Mouse (Mus musculus): ENCODE results near the gene Galnt9. TPM values are rescaled to one million over a fixed set of nuclear protein-coding genes. Genes with fewer than 3 reads are reported as not detected.

The Galnt9 gene
- total RNA-seq, 1 experiment: 0.40 TPM

DNA sequence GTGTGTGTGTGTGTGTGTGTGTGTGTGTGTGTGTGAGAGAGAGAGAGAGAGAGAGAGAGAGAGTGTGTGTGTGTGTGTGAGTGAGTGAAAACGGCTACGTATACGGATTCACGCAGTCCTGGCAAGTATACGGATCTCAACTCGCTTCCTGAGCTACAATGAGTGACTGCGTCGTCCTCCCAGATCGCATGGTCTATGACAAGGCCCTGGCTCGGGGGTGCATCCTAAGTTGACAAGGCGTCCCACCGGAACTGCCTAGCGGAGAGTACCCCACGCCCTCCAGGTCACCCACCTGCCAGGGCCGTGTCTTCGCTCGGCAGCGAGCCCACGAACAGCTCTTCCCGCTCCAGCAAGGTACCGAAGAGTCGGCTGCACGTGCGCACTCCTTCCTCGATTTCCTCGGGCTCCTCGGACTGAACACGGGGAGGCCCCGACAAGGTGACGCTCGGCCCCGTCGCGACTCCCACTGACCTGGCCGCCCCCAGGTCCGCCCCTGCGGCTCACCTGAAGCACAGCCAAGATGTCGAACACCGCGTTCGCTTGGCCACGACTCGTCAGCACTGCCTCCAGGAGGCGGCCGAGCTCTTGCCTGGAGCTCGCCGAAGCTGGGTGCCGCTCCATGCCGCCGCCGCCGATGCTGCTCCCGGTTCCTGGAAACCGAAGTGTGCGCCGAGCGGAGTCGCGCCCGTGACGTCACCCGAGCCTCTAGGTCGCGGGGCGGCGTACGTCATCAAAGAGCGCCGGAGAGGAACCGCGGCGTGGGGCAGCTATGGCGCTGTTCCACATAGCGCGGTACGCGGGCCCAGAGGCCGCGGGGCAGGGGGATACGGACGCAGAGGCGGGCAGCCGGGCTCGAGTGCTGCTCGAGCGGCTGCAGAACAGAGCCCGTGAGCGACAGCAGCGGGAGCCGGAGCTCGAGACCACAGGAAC lies 108.8 kb downstream of the Galnt9 start, which contains the start of the genes Noc4l and Ddx51:
Noc4l (minus strand) TSS at position 699 of the 930 bp plus-strand sequence.
Ddx51 (plus strand) TSS at position 733 of the 930 bp plus-strand sequence.
- H3K27ac ChIP-seq (ENCODE audit: insufficient read depth, low read depth, low read length, poor library complexity, severe bottlenecking): no peak within 1 kb of the TSS
- TF ChIP-seq CHD2 (IDR thresholded peaks at IDR 0.05; ENCODE audit: low read depth, low read length) (no peak), ZNF384 (IDR thresholded peaks at IDR 0.05; ENCODE audit: low read depth, low read length) (no peak), ZC3H11A (IDR thresholded peaks at IDR 0.05; ENCODE audit: borderline replicate concordance, low read depth, low read length) (peak; percentile 20; the same call in 1 of the 2 replicates), MAFK (IDR thresholded peaks at IDR 0.05; ENCODE audit: insufficient read depth, low read depth, low read length) (no peak), HCFC1 (IDR thresholded peaks at IDR 0.05; ENCODE audit: borderline replicate concordance, insufficient read depth, low read length) (peak; percentile 86)
- peaks cover 70% of the 10 kb centered on the region for H3K36me3 ChIP-seq (ENCODE audit: control insufficient read depth, insufficient read depth, low read length, poor library complexity, severe bottlenecking)
- DNase-seq (ENCODE audit: low read depth, low spot score): peak; percentile 94
- H3K9me3 ChIP-seq (ENCODE audit: control insufficient read depth, insufficient read depth, low read depth, low read length): no peaks in the 10 kb centered on the region
- in situ Hi-C loops (cut with MboI; ENCODE audit: low sequenced_read_pairs in 2 of 2, unreplicated experiment in 2 of 2): no loop called here
- H3K4me3 ChIP-seq (ENCODE audit: insufficient read depth in 1 of 2, low read depth in 1 of 2, low read length in 2 of 2, poor library complexity in 1 of 2, severe bottlenecking in 1 of 2): peak within 1 kb of the TSS; percentile 87 to 93
- peaks cover 4 to 5% of the 10 kb centered on the region in 2 experiments; a peak in 2 of 4 replicates for H3K4me1 ChIP-seq (ENCODE audit: control insufficient read depth in 2 of 2, insufficient read depth in 2 of 2, low read length in 2 of 2, poor library complexity in 1 of 2)
- peak within 1 kb of the TSS; percentile 91 for H3K9ac ChIP-seq (ENCODE audit: insufficient read depth, low read depth, low read length, poor library complexity, severe bottlenecking)

DNA sequence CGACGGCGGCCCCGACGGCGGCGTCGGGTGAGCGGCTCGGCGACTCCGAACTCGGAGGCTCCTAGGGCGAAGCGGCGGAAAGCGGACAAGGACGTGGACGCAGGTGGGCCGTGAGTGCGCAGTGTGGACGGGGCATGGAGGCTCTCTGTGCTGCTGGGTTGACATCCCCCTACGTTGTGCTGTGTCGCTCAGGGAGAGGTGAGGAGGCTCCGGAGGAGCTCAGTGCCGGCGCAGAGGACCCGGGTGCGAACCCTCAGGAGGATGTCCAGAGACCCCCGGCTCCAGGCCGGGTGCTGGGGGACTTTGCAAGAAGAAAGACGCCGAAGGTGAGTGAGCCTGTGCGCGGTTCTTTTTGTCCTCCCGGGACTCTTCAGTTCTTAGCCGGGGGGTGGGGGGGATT lies 109.5 kb downstream of the Galnt9 start:
- Histone ChIP-seq H3K9ac (ENCODE audit: insufficient read depth, low read depth, low read length, poor library complexity, severe bottlenecking) (peak overlapping the region; percentile 84), H3K27ac (ENCODE audit: insufficient read depth, low read depth, low read length, poor library complexity, severe bottlenecking) (no peak overlapping the region), H3K9me3 (ENCODE audit: control insufficient read depth, insufficient read depth, low read depth, low read length) (no peaks in the 10 kb centered on the region), H3K4me1 (ENCODE audit: control insufficient read depth in 2 of 2, insufficient read depth in 2 of 2, low read length in 2 of 2, poor library complexity in 1 of 2) (peaks cover 4 to 5% of the 10 kb centered on the region in 2 experiments; a peak in 2 of 4 replicates), H3K4me3 (ENCODE audit: insufficient read depth in 1 of 2, low read depth in 1 of 2, low read length in 2 of 2, poor library complexity in 1 of 2, severe bottlenecking in 1 of 2) (peak overlapping the region; percentile 87 to 93), H3K36me3 (ENCODE audit: control insufficient read depth, insufficient read depth, low read length, poor library complexity, severe bottlenecking) (peaks cover 70% of the 10 kb centered on the region)
- no peak for TF ChIP-seq ZC3H11A (IDR thresholded peaks at IDR 0.05; ENCODE audit: borderline replicate concordance, low read depth, low read length)
- no peak for TF ChIP-seq HCFC1 (IDR thresholded peaks at IDR 0.05; ENCODE audit: borderline replicate concordance, insufficient read depth, low read length)
- TF ChIP-seq MAFK (IDR thresholded peaks at IDR 0.05; ENCODE audit: insufficient read depth, low read depth, low read length): no peak
- TF ChIP-seq ZNF384 (IDR thresholded peaks at IDR 0.05; ENCODE audit: low read depth, low read length): no peak
- no peak for TF ChIP-seq CHD2 (IDR thresholded peaks at IDR 0.05; ENCODE audit: low read depth, low read length)
- DNase-seq (ENCODE audit: low read depth, low spot score): no peak
- in situ Hi-C loops (cut with MboI; ENCODE audit: low sequenced_read_pairs in 2 of 2, unreplicated experiment in 2 of 2): no loop called here

- Histone ChIP-seq H3K27ac (ENCODE audit: insufficient read depth, low read depth, low read length, poor library complexity, severe bottlenecking) (no peak overlapping the region), H3K4me1 (ENCODE audit: control insufficient read depth in 2 of 2, insufficient read depth in 2 of 2, low read length in 2 of 2, poor library complexity in 1 of 2) (no peaks in the 10 kb centered on the region), H3K9me3 (ENCODE audit: control insufficient read depth, insufficient read depth, low read depth, low read length) (no peaks in the 10 kb centered on the region), H3K4me3 (ENCODE audit: insufficient read depth in 1 of 2, low read depth in 1 of 2, low read length in 2 of 2, poor library complexity in 1 of 2, severe bottlenecking in 1 of 2) (no peak overlapping the region), H3K36me3 (ENCODE audit: control insufficient read depth, insufficient read depth, low read length, poor library complexity, severe bottlenecking) (peaks cover 49% of the 10 kb centered on the region), H3K9ac (ENCODE audit: insufficient read depth, low read depth, low read length, poor library complexity, severe bottlenecking) (no peak overlapping the region)
- no peak for DNase-seq (ENCODE audit: low read depth, low spot score)
- in situ Hi-C loops (cut with MboI; ENCODE audit: low sequenced_read_pairs in 2 of 2, unreplicated experiment in 2 of 2): no loop called here
- TF ChIP-seq HCFC1 (IDR thresholded peaks at IDR 0.05; ENCODE audit: borderline replicate concordance, insufficient read depth, low read length) (no peak), MAFK (IDR thresholded peaks at IDR 0.05; ENCODE audit: insufficient read depth, low read depth, low read length) (no peak), ZC3H11A (IDR thresholded peaks at IDR 0.05; ENCODE audit: borderline replicate concordance, low read depth, low read length) (no peak)
Observed at GRCm38 (mm10) chr5:110659682-110660081, 115.5 kb downstream of the Galnt9 start.

GRCm38 (mm10) chr5:110664041-110664440 lies 119.9 kb downstream of the Galnt9 start:
- DNase-seq (ENCODE audit: low read depth, low spot score): no peak
- Histone ChIP-seq H3K9me3 (ENCODE audit: control insufficient read depth, insufficient read depth, low read depth, low read length) (no peaks in the 10 kb centered on the region), H3K9ac (ENCODE audit: insufficient read depth, low read depth, low read length, poor library complexity, severe bottlenecking) (no peak overlapping the region), H3K4me1 (ENCODE audit: control insufficient read depth in 2 of 2, insufficient read depth in 2 of 2, low read length in 2 of 2, poor library complexity in 1 of 2) (no peaks in the 10 kb centered on the region; a peak in 1 of 4 replicates), H3K27ac (ENCODE audit: insufficient read depth, low read depth, low read length, poor library complexity, severe bottlenecking) (no peak overlapping the region), H3K36me3 (ENCODE audit: control insufficient read depth, insufficient read depth, low read length, poor library complexity, severe bottlenecking) (peaks cover 38% of the 10 kb centered on the region), H3K4me3 (ENCODE audit: insufficient read depth in 1 of 2, low read depth in 1 of 2, low read length in 2 of 2, poor library complexity in 1 of 2, severe bottlenecking in 1 of 2) (no peak overlapping the region)
- in situ Hi-C loops (cut with MboI; ENCODE audit: low sequenced_read_pairs in 2 of 2, unreplicated experiment in 2 of 2): no loop called here
- TF ChIP-seq ZC3H11A (IDR thresholded peaks at IDR 0.05; ENCODE audit: borderline replicate concordance, low read depth, low read length): no peak
- no peak for TF ChIP-seq ZNF384 (IDR thresholded peaks at IDR 0.05; ENCODE audit: low read depth, low read length)
- TF ChIP-seq MAFK (IDR thresholded peaks at IDR 0.05; ENCODE audit: insufficient read depth, low read depth, low read length): no peak
- TF ChIP-seq HCFC1 (IDR thresholded peaks at IDR 0.05; ENCODE audit: borderline replicate concordance, insufficient read depth, low read length): no peak
- TF ChIP-seq CHD2 (IDR thresholded peaks at IDR 0.05; ENCODE audit: low read depth, low read length): no peak
